Mouse (Mus musculus) intestine, postnatal 0 days (tissue): ENCODE measurements around the gene Hipk3. TPM values are rescaled to one million over a fixed set of nuclear protein-coding genes. Genes with fewer than 3 reads are reported as not detected.

Source experiments
- ATAC-seq: fragments of 200-750 bp; cut with Nextera tagmentation; 2 replicates; pipeline ENCODE4 v1.8.0; 2017; ENCODE audit warnings: mild to moderate bottlenecking, moderate TSS enrichment, moderate library complexity
- H3K27ac ChIP-seq: fragments of 300-500 bp; sonication (generic); 2 replicates; pipeline ENCODE4 v1.5.1; 2014; ENCODE audit warnings: mild to moderate bottlenecking, low read depth, low read length, moderate library complexity
- H3K27me3 ChIP-seq: fragments of 300-500 bp; sonication (generic); replicated peaks from 2 replicates; pipeline ENCODE4 v1.6.1; 2014; ENCODE audit warnings: low read length, mixed read lengths; ENCODE audit not compliant: control insufficient read depth, insufficient read depth
- H3K36me3 ChIP-seq: fragments of 300-500 bp; sonication (generic); 2 replicates; pipeline ENCODE4 v1.6.1; 2014; ENCODE audit warnings: mild to moderate bottlenecking, moderate library complexity; ENCODE audit not compliant: control insufficient read depth, insufficient read depth
- H3K4me1 ChIP-seq: fragments of 300-500 bp; sonication (generic); replicated peaks from 2 replicates; pipeline ENCODE4 v1.6.1; 2014; ENCODE audit warnings: antibody characterized with exemption, low read length, mixed read lengths; ENCODE audit not compliant: control insufficient read depth, insufficient read depth
- H3K4me2 ChIP-seq: fragments of 300-500 bp; sonication (generic); replicated peaks from 2 replicates; pipeline ENCODE4 v1.6.1; 2014; ENCODE audit warnings: low read depth, mild to moderate bottlenecking, moderate library complexity
- H3K4me3 ChIP-seq: fragments of 300-500 bp; sonication (generic); 2 replicates; pipeline ENCODE4 v1.5.1; 2014; ENCODE audit warnings: low read depth, low read length
- H3K9ac ChIP-seq: fragments of 300-500 bp; sonication (generic); 2 replicates; pipeline ENCODE4 v1.6.1; 2014; ENCODE audit warnings: mild to moderate bottlenecking, low read depth, low read length
- H3K9me3 ChIP-seq: fragments of 300-500 bp; sonication (generic); 2 replicates; pipeline ENCODE4 v1.6.1; 2016; ENCODE audit warnings: mixed run types; ENCODE audit not compliant: control insufficient read depth
- CTCF ChIP-seq: sonication (generic); IDR thresholded peaks from 2 replicates; pipeline ENCODE4 v1.5.1; 2016; ENCODE audit warnings: low read depth, mild to moderate bottlenecking, control low read depth, antibody characterized with exemption, moderate library complexity
- WGBS: fragments of 180-500 bp; shearing (Covaris S2); extraction: QIAGEN DNeasy Blood & Tissue Kit; methylation state at CpG from one replicate; pipeline ENCODE4 v1.1.7; 2014; 5-methylcytosine and 5-hydroxymethylcytosine counted together
- polyA plus RNA-seq: library from polyadenylated mRNA; unstranded; fragments of >200 nt; fragmentation: Nextera tagmentation; extraction: Ambion mirVana; gene quantifications from 2 replicates; pipeline ENCODE4 v1.2.1, GENCODE M21; 2015

Gene Hipk3
- polyA plus RNA-seq, 1 experiment from 2014 or later, result 10.1 TPM

DNA sequence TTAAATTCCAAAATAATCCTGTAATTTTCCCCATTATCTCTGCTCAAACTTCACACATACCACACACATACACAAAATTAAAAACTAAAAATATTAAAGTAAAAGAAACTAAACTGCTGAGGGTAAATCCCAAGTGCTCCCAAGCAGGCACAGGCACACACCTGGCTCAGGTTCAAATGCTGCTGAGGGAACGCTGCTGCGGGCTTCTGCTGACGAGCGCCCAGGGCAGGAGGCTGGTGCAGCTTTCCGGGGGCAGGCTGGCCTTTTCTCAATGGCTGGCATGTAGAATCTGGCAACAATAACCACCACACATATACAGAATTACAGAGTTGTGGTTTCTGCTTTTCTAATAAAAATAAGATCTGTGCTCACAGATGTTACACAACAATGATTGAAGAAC, 63.7 kb downstream of the Hipk3 start:
- no peak overlapping the region for H3K27ac ChIP-seq
- no peak for ATAC-seq
- no peaks in the 10 kb centered on the region for H3K27me3 ChIP-seq
- no peak overlapping the region for H3K4me2 ChIP-seq
- H3K4me1 ChIP-seq, result no peaks in the 10 kb centered on the region
- H3K9me3 ChIP-seq, result no peaks in the 10 kb centered on the region
- TF ChIP-seq CTCF, result no peak
- peaks cover 57% of the 10 kb centered on the region for H3K36me3 ChIP-seq
- H3K4me3 ChIP-seq, result no peak overlapping the region
- WGBS, result 89% methylated on average over 5 of the region's 5 CpGs
- H3K9ac ChIP-seq, result no peak overlapping the region

GRCm38 (mm10) chr2:104426112-104426511, 68.1 kb downstream of the Hipk3 start:
- Histone ChIP-seq H3K9me3 (no peaks in the 10 kb centered on the region), H3K4me1 (no peaks in the 10 kb centered on the region), H3K27ac (no peak overlapping the region)

GRCm38 (mm10) chr2:104422230-104422629, 72.0 kb downstream of the Hipk3 start:
- Histone ChIP-seq H3K9ac (no peak overlapping the region), H3K36me3 (no peaks in the 10 kb centered on the region), H3K27me3 (no peaks in the 10 kb centered on the region), H3K4me2 (no peak overlapping the region), H3K9me3 (no peaks in the 10 kb centered on the region), H3K4me3 (no peak overlapping the region), H3K4me1 (no peaks in the 10 kb centered on the region), H3K27ac (no peak overlapping the region)
- peak; percentile 77 for TF ChIP-seq CTCF
- ATAC-seq, result no peak
- 6% methylated on average over 1 of the region's 1 CpGs for WGBS

More at GRCm38 (mm10) chr2:104426112-104426511, 68.1 kb downstream of the Hipk3 start:
- no peak for TF ChIP-seq CTCF
- no peak overlapping the region for H3K9ac ChIP-seq
- H3K36me3 ChIP-seq, result peaks cover 28% of the 10 kb centered on the region
- ATAC-seq, result no peak
- 88% methylated on average over 3 of the region's 3 CpGs for WGBS
- H3K4me3 ChIP-seq, result no peak overlapping the region
- no peak overlapping the region for H3K4me2 ChIP-seq
- no peaks in the 10 kb centered on the region for H3K27me3 ChIP-seq

DNA sequence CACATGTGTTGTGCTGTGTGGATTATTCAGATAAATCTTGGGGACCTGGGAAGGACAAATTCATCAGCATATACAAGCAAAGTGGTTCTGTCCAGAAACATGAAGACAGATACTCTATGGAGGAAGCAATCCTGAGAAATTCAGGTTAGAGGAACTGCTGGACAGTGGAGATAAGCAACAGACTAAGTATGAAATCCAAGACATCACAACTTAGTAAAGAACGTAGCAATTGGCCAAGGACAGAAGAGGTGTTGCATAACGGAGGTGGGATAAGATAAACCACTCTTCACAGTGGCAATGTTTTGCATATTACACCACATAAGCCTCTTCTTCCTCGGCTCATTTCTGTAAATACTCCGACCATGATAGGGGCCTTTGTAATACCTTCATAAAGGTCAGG, 73.4 kb downstream of the Hipk3 start:
- Histone ChIP-seq H3K27ac (no peak overlapping the region), H3K9me3 (no peaks in the 10 kb centered on the region), H3K36me3 (no peaks in the 10 kb centered on the region), H3K4me1 (no peaks in the 10 kb centered on the region), H3K4me3 (no peak overlapping the region), H3K27me3 (no peaks in the 10 kb centered on the region), H3K4me2 (no peak overlapping the region), H3K9ac (no peak overlapping the region)
- no peak for TF ChIP-seq CTCF
- 64% methylated on average over 4 of the region's 4 CpGs for WGBS
- no peak for ATAC-seq

DNA sequence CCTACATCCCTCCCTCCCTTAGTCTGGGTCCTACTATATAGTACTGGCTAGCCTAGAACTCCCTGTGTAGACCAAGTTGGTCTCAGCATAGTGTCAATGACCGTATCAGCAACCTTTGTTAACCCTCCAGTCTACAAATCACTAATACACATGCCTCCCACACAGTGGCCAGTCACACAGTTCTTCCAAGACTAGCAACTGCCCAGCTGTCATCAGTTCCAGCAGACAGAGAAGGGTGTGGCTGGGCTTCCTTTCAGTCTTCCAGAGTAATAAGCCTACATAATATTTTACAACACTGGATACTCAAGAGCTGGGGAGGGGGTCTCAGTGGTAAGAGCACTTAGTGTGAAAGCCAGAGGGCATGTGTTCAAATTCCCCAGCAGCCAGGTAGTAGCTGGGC, 74.2 kb downstream of the Hipk3 start:
- H3K4me3 ChIP-seq, result no peak overlapping the region
- H3K9me3 ChIP-seq, result no peaks in the 10 kb centered on the region
- no peak overlapping the region for H3K9ac ChIP-seq
- H3K4me1 ChIP-seq, result no peaks in the 10 kb centered on the region
- 85% methylated on average over 1 of the region's 1 CpGs for WGBS
- ATAC-seq, result no peak
- TF ChIP-seq CTCF, result no peak
- H3K4me2 ChIP-seq, result no peak overlapping the region
- no peak overlapping the region for H3K27ac ChIP-seq
- no peaks in the 10 kb centered on the region for H3K36me3 ChIP-seq
- H3K27me3 ChIP-seq, result no peaks in the 10 kb centered on the region

GRCm38 (mm10) chr2:104419411-104419810, 74.8 kb downstream of the Hipk3 start:
- ATAC-seq, result no peak
- H3K9ac ChIP-seq, result no peak overlapping the region
- H3K27me3 ChIP-seq, result no peaks in the 10 kb centered on the region
- H3K9me3 ChIP-seq, result no peaks in the 10 kb centered on the region
- no peak overlapping the region for H3K4me3 ChIP-seq
- no peaks in the 10 kb centered on the region for H3K4me1 ChIP-seq
- H3K36me3 ChIP-seq, result no peaks in the 10 kb centered on the region
- H3K4me2 ChIP-seq, result no peak overlapping the region
- no peak overlapping the region for H3K27ac ChIP-seq
- TF ChIP-seq CTCF, result no peak
- 83% methylated on average over 2 of the region's 2 CpGs for WGBS

DNA sequence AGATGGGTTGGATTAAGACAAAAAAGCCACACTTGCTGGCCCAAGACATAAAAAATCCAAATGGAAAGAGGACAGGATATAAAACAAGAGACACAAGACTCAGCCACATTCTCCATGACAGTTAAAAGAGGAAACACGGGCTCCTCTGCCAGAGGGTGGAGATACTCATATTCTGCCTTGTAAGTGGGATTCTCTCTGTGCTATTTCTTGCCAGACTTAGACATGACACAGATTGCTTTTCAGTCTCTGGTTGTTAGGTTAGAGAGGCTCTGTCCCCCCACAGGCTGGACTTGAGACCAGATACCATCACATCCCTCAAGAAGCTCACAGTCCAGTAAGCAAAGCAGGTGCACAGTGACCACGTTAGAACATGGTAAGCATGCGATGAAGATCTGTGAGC, 81.2 kb downstream of the Hipk3 start:
- H3K4me2 ChIP-seq, result no peak overlapping the region
- no peaks in the 10 kb centered on the region for H3K36me3 ChIP-seq
- TF ChIP-seq CTCF, result no peak
- no peak for ATAC-seq
- H3K27me3 ChIP-seq, result peaks cover 39% of the 10 kb centered on the region
- H3K27ac ChIP-seq, result no peak overlapping the region
- no peaks in the 10 kb centered on the region for H3K9me3 ChIP-seq
- no peaks in the 10 kb centered on the region for H3K4me1 ChIP-seq
- H3K9ac ChIP-seq, result no peak overlapping the region
- no peak overlapping the region for H3K4me3 ChIP-seq
- WGBS, result 85% methylated on average over 3 of the region's 3 CpGs
